ENCODE assay signal across 8 mouse cellular contexts in genomic region chr3:89277281-89278021, GRCm38 (mm10). TPM values are rescaled to one million over a fixed set of nuclear protein-coding genes. Genes with fewer than 3 reads are reported as not detected.
A peak's percentile ranks its signal among the peaks of the same experiment; 100 is the strongest.
DNase-seq lines count a peak whose midpoint lies in the region; ATAC-seq and TF ChIP-seq lines count a peak whose summit lies in the region.

No protein-coding gene starts in this region.

- peak in 1 of 2 experiments; percentile 40 for DNase-seq in left cerebral cortex, adult 2 months (ENCODE audit: extremely low spot score in 1 of 2, low spot score in 2 of 2)
- DNase-seq in left cerebral cortex, adult 8-10 months (ENCODE audit: low spot score in 2 of 2), result no peak
- peak; percentile 50 to 73 for DNase-seq in gastrocnemius, adult 8-10 months (ENCODE audit: low spot score in 2 of 2)
- DNase-seq in urinary bladder, postnatal 14 days (ENCODE audit: low spot score), result peak; percentile 79
- DNase-seq in embryo, embryonic 10.5 days (ENCODE audit: low spot score), result no peak
- DNase-seq in MN1 (ENCODE audit: low spot score), result no peak

- peaks cover 43% of the 10 kb centered on the region for H3K4me1 ChIP-seq in intestine, embryonic 15.5 days (replicated peaks)
- H3K4me1 ChIP-seq in liver, embryonic 16.5 days (ENCODE audit: control insufficient read depth, low read depth, low read length), result peaks cover 2% of the 10 kb centered on the region

- H3K4me3 ChIP-seq in left cerebral cortex, adult 2 months, result peak overlapping the region; percentile 61
- peak overlapping the region; percentile 55 for H3K4me3 ChIP-seq in intestine, embryonic 15.5 days (replicated peaks)
- H3K4me3 ChIP-seq in liver, embryonic 16.5 days (ENCODE audit: low read depth, low read length), result peak overlapping the region; percentile 50

- peaks cover 4% of the 10 kb centered on the region; the same call in 1 of the 2 replicates for H3K36me3 ChIP-seq in intestine, embryonic 15.5 days
- no peaks in the 10 kb centered on the region for H3K36me3 ChIP-seq in liver, embryonic 16.5 days (ENCODE audit: control insufficient read depth, insufficient read depth)

- H3K27ac ChIP-seq in left cerebral cortex, adult 2 months, result peak overlapping the region; percentile 87
- H3K27ac ChIP-seq in intestine, embryonic 15.5 days, result peak overlapping the region; percentile 93
- no peak overlapping the region; the same call in 1 of the 2 replicates for H3K27ac ChIP-seq in liver, embryonic 16.5 days (ENCODE audit: low read length)

- WGBS in intestine, embryonic 15.5 days, result 29% methylated on average over 14 of the region's 14 CpGs
- WGBS in liver, embryonic 16.5 days (ENCODE audit: insufficient replicate concordance), result 39% methylated on average over 14 of the region's 14 CpGs

- H3K9me3 ChIP-seq in intestine, embryonic 15.5 days, result no peaks in the 10 kb centered on the region
- no peaks in the 10 kb centered on the region for H3K9me3 ChIP-seq in liver, embryonic 16.5 days (replicated peaks; ENCODE audit: control insufficient read depth, low read length)

- no peak for TF ChIP-seq CTCF in left cerebral cortex, adult 2 months (IDR thresholded peaks at IDR 0.05)

- no peaks in the 10 kb centered on the region for H3K27me3 ChIP-seq in intestine, embryonic 15.5 days (replicated peaks)
- peaks cover 45% of the 10 kb centered on the region for H3K27me3 ChIP-seq in liver, embryonic 16.5 days (ENCODE audit: control insufficient read depth, insufficient read depth, low read depth, low read length)

- H3K4me2 ChIP-seq in intestine, embryonic 15.5 days (replicated peaks), result peak overlapping the region; percentile 96
- peak overlapping the region; percentile 61 for H3K4me2 ChIP-seq in liver, embryonic 16.5 days (ENCODE audit: low read depth, low read length)

- ATAC-seq in intestine, embryonic 15.5 days, result no peak
- no peak for ATAC-seq in liver, embryonic 16.5 days (ENCODE audit: low read depth)

- H3K9ac ChIP-seq in intestine, embryonic 15.5 days, result peak overlapping the region; percentile 72
- no peak overlapping the region; the same call in 1 of the 2 replicates for H3K9ac ChIP-seq in liver, embryonic 16.5 days (ENCODE audit: low read depth, low read length)

- intact Hi-C loops in left cerebral cortex, adult 2 months (cut with DNase I), result no loop called here

RNA-seq across cellular contexts. Expression of gene Efna1, which starts 3.5 kb away (rescaled TPM):
- total RNA-seq in left cerebral cortex, adult 2 months (2021), result 1 to 10 TPM; 5.5 to 5.9 TPM
- total RNA-seq in left cerebral cortex, adult 8-10 months (2022), result 1 to 10 TPM; 5.6 to 8.8 (median 6.8) TPM
- 10 to 100 TPM in 1 of 4 experiments, 1 to 10 TPM in 3; 8.7 to 10.8 (median 8.8) TPM for total RNA-seq in gastrocnemius, adult 8-10 months (2022)
- 57.9 and 58.5 TPM in 2 replicates for polyA plus RNA-seq in intestine, embryonic 15.5 days (2015; fragmentation: Nextera tagmentation; extraction: Ambion mirVana)
- polyA plus RNA-seq in liver, embryonic 16.5 days (2015; fragmentation: Nextera tagmentation; extraction: Ambion mirVana), result 8.1 and 12.7 TPM in 2 replicates

RNA-seq across cellular contexts. Expression of gene Slc50a1, which starts 7.1 kb away (rescaled TPM):
- total RNA-seq in left cerebral cortex, adult 2 months (2021), result 10 to 100 TPM; 36.0 to 38.6 TPM
- 10 to 100 TPM; 38.0 to 48.9 (median 45.5) TPM for total RNA-seq in left cerebral cortex, adult 8-10 months (2022)
- total RNA-seq in gastrocnemius, adult 8-10 months (2022), result 1 to 10 TPM; 6.3 to 9.0 (median 7.7) TPM
- polyA plus RNA-seq in intestine, embryonic 15.5 days (2015; fragmentation: Nextera tagmentation; extraction: Ambion mirVana), result 60.6 and 63.9 TPM in 2 replicates
- 18.9 and 22.2 TPM in 2 replicates for polyA plus RNA-seq in liver, embryonic 16.5 days (2015; fragmentation: Nextera tagmentation; extraction: Ambion mirVana)

RNA-seq across cellular contexts. Expression of gene Dpm3, which starts 18.3 kb away (rescaled TPM):
- 10 to 100 TPM; 50.9 to 53.1 TPM for total RNA-seq in left cerebral cortex, adult 2 months (2021)
- total RNA-seq in left cerebral cortex, adult 8-10 months (2022), result 10 to 100 TPM; 51.6 to 64.2 (median 54.6) TPM
- 10 to 100 TPM; 15.9 to 28.8 (median 19.6) TPM for total RNA-seq in gastrocnemius, adult 8-10 months (2022)
- 131 and 134 TPM in 2 replicates for polyA plus RNA-seq in intestine, embryonic 15.5 days (2015; fragmentation: Nextera tagmentation; extraction: Ambion mirVana)
- polyA plus RNA-seq in liver, embryonic 16.5 days (2015; fragmentation: Nextera tagmentation; extraction: Ambion mirVana), result 51.9 and 59.4 TPM in 2 replicates

RNA-seq across cellular contexts. Expression of gene Trim46, which starts 31.3 kb away (rescaled TPM):
- total RNA-seq in left cerebral cortex, adult 2 months (2021), result 10 to 100 TPM; 82.8 to 85.1 TPM
- total RNA-seq in left cerebral cortex, adult 8-10 months (2022), result 10 to 100 TPM; 66.2 to 74.6 (median 68.4) TPM
- total RNA-seq in gastrocnemius, adult 8-10 months (2022), result under 1 TPM; 0.10 to 0.45 (median 0.11) TPM
- 2.9 and 4.1 TPM in 2 replicates for polyA plus RNA-seq in intestine, embryonic 15.5 days (2015; fragmentation: Nextera tagmentation; extraction: Ambion mirVana)
- polyA plus RNA-seq in liver, embryonic 16.5 days (2015; fragmentation: Nextera tagmentation; extraction: Ambion mirVana), result 0.14 and 0.28 TPM in 2 replicates

RNA-seq across cellular contexts. Expression of gene Krtcap2, which starts 31.7 kb away (rescaled TPM):
- total RNA-seq in left cerebral cortex, adult 2 months (2021), result 10 to 100 TPM; 63.2 to 71.4 TPM
- total RNA-seq in left cerebral cortex, adult 8-10 months (2022), result 10 to 100 TPM; 70.4 to 91.2 (median 83.7) TPM
- total RNA-seq in gastrocnemius, adult 8-10 months (2022), result 10 to 100 TPM; 64.7 to 88.3 (median 74.6) TPM
- 348 and 351 TPM in 2 replicates for polyA plus RNA-seq in intestine, embryonic 15.5 days (2015; fragmentation: Nextera tagmentation; extraction: Ambion mirVana)
- polyA plus RNA-seq in liver, embryonic 16.5 days (2015; fragmentation: Nextera tagmentation; extraction: Ambion mirVana), result 129 and 131 TPM in 2 replicates

Comparison
In these comparisons a context has a peak if more than half of its experiments do, and no peak if none do; other contexts are left out.
1. DNase-seq: peak in gastrocnemius, adult 8-10 months (2 of 2) and urinary bladder, postnatal 14 days (single experiment); none in left cerebral cortex, adult 8-10 months (0 of 2), embryo, embryonic 10.5 days (single experiment) and MN1 (single experiment).
2. Peak in every context shown above with its lines, with median percentiles within 50 percentile points of each other: H3K4me3 ChIP-seq.